Mouse (Mus musculus) lung, postnatal 0 days (tissue): ENCODE results near the gene Acrv1. TPM values are rescaled to one million over a fixed set of nuclear protein-coding genes. Genes with fewer than 3 reads are reported as not detected.
"Not testable (repeated sequence)": the region's sequence is repeated elsewhere in the genome, so short reads cannot be mapped to it uniquely, and the experiment has no call there.

Experiments used
- ATAC-seq: fragments of 200-750 bp; cut with Nextera tagmentation; 2 replicates; pipeline ENCODE4 v1.8.0; 2017; ENCODE audit warnings: moderate library complexity
- DNase-seq: peaks from one replicate; pipeline ENCODE4 v3.0.0-alpha.2; 2016; ENCODE audit warnings: low spot score
- H3K27ac ChIP-seq: fragments of 300-500 bp; sonication (generic); 2 replicates; pipeline ENCODE4 v1.5.1; 2014; ENCODE audit warnings: antibody characterized with exemption, mild to moderate bottlenecking, low read length, mixed read lengths
- H3K27me3 ChIP-seq: fragments of 300-500 bp; sonication (generic); replicated peaks from 2 replicates; pipeline ENCODE4 v1.6.1; 2014; ENCODE audit warnings: low read length, mixed read lengths; ENCODE audit not compliant: insufficient read depth
- H3K36me3 ChIP-seq: fragments of 300-500 bp; sonication (generic); 2 replicates; pipeline ENCODE4 v1.6.1; 2014; ENCODE audit warnings: low read length, mixed read lengths; ENCODE audit not compliant: insufficient read depth
- H3K4me1 ChIP-seq: fragments of 300-500 bp; sonication (generic); 2 replicates; pipeline ENCODE4 v1.6.1; 2014; ENCODE audit warnings: antibody characterized with exemption, low read depth, low read length, mixed read lengths; ENCODE audit not compliant: insufficient read depth
- H3K4me2 ChIP-seq: fragments of 300-500 bp; sonication (generic); replicated peaks from 2 replicates; pipeline ENCODE4 v1.6.1; 2014; ENCODE audit warnings: low read depth, mild to moderate bottlenecking, low read length, moderate library complexity, mixed read lengths
- H3K4me3 ChIP-seq: fragments of 300-500 bp; sonication (generic); 2 replicates; pipeline ENCODE4 v1.5.1; 2014; ENCODE audit warnings: low read depth, low read length
- H3K9ac ChIP-seq: fragments of 300-500 bp; sonication (generic); replicated peaks from 2 replicates; pipeline ENCODE4 v1.6.1; 2014; ENCODE audit warnings: low read depth, mild to moderate bottlenecking
- H3K9me3 ChIP-seq: fragments of 300-500 bp; sonication (generic); 2 replicates; pipeline ENCODE4 v1.6.1; 2016; ENCODE audit warnings: low read length, mixed read lengths
- CTCF ChIP-seq: IDR thresholded peaks from 2 replicates; pipeline ENCODE4 v1.5.1; 2016; ENCODE audit warnings: antibody characterized with exemption, mild to moderate bottlenecking
- EP300 ChIP-seq: IDR thresholded peaks from 2 replicates; pipeline ENCODE4 v1.6.1; 2016; ENCODE audit warnings: antibody characterized with exemption, mild to moderate bottlenecking, control low read depth
- WGBS: fragments of 180-500 bp; shearing (Covaris S2); extraction: QIAGEN DNeasy Blood & Tissue Kit; methylation state at CpG from one replicate; pipeline ENCODE4 v1.1.7; 2014; 5-methylcytosine and 5-hydroxymethylcytosine counted together
- polyA plus RNA-seq: library from polyadenylated mRNA; unstranded; fragments of >200 nt; fragmentation: Nextera tagmentation; extraction: Ambion mirVana; gene quantifications from 2 replicates; pipeline ENCODE4 v1.2.1, GENCODE M21; 2015

The Acrv1 gene
- polyA plus RNA-seq, result not detected in 2 replicates

DNA sequence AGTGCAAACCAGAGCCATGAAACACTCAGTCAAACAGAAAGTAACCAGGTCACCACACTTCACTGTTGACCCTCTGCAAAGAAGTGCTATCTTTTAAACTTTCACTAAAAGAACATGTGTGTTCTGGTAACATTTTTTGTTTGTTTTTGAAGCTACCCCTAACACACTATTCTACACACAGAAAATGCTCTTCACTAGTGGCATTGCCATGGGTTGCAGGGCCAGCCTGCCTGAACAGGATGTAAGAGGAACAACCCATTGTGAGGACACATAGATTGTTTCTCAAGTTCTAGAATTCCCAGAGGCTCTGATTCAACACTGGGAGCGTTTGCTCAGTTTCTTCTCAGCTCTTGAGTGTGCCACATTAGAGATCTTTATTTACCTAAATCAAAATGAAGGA, at the start of gene Acrv1:
TSS of gene Acrv1 (plus strand) at position 301 of the 400 bp plus-strand sequence.
- Histone ChIP-seq H3K9me3 (no peaks in the 10 kb centered on the region), H3K4me3 (no peak within 1 kb of the TSS), H3K4me2 (no peak within 1 kb of the TSS), H3K9ac (no peak within 1 kb of the TSS), H3K27ac (no peak within 1 kb of the TSS), H3K36me3 (no peaks in the 10 kb centered on the region), H3K27me3 (no peaks in the 10 kb centered on the region), H3K4me1 (no peaks in the 10 kb centered on the region)
- whole genome bisulfite sequencing, result 49% methylated on average over 1 of the region's 1 CpGs
- ATAC-seq, result no peak
- DNase-seq, result no peak
- no peak for TF ChIP-seq CTCF
- TF ChIP-seq EP300, result no peak

DNA sequence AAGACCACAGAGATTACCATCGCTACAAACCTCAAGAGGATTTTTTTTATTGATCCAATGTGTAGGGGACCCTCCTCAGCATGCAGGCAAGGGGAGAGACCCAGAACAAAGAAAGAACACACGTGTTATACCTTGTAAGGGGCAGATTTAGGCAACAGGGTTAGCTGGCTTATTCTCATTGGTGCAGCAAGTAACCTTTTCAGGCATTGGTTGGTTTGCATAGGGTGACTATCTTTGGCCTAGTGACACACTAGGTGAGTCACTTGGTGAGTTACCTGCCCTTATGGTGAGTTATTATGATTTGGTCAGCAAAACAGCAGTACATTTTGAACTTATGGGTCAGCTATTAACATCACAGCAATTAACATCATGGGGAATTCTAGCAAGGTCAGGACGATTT, 49.7 kb upstream of the Acrv1 start, which contains the start of gene A630095E13Rik:
TSS of gene A630095E13Rik (minus strand) at position 101 of the 400 bp plus-strand sequence.
- 55% methylated on average over 3 of the region's 3 CpGs for WGBS
- not testable (repeated sequence) for H3K27me3 ChIP-seq, DNase-seq, H3K36me3 ChIP-seq, H3K9ac ChIP-seq, H3K9me3 ChIP-seq, H3K4me2 ChIP-seq, H3K27ac ChIP-seq, H3K4me3 ChIP-seq, ATAC-seq, H3K4me1 ChIP-seq

DNA sequence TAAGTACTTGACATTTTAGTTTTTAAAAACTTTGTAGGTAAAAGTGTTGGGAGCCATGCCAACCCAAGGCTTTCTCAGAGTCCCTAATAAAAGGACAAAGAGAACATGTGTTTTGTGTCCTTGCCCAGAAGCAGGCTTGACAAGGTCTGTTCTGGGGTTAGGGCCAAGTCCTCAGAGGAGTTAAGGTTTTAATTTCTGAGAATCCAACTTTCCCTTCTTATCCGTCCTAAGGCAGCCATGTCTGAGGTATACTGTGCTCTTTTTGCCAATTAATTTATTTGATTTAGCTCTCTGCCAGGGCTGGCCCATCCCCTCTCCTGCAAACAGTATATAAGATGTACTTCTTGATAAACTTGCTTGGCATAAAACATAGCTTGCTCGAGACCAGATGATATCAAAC, 11.6 kb upstream of the Acrv1 start:
- 43% methylated on average over 2 of the region's 2 CpGs for WGBS
- DNase-seq (peak; percentile 33), ATAC-seq (no peak)
- TF ChIP-seq EP300 (no peak), CTCF (no peak)
- Histone ChIP-seq H3K9ac (no peak overlapping the region), H3K27me3 (no peaks in the 10 kb centered on the region), H3K4me3 (no peak overlapping the region), H3K4me1 (no peaks in the 10 kb centered on the region), H3K36me3 (no peaks in the 10 kb centered on the region), H3K4me2 (no peak overlapping the region), H3K9me3 (no peaks in the 10 kb centered on the region), H3K27ac (no peak overlapping the region)

DNA sequence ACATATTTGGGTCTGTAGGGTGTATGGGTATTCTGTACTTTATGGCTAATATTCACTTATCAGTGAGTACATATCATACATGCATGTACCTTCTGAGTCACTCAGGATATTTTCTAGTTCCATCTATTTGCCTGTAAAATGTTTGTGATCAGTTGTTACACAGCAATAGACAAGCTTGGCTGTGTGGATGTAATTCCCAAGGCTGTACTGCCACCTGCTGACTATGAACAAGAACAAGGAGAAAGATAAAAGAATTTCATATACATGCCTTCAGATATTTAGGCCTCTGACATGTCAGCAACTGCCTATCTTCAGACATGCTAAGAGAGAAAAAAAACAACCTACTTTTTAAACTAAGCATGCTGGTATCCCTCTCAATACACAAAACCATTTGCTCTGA, 5.7 kb upstream of the Acrv1 start:
- Histone ChIP-seq H3K9me3 (no peaks in the 10 kb centered on the region), H3K4me2 (no peak overlapping the region), H3K36me3 (no peaks in the 10 kb centered on the region), H3K4me3 (no peak overlapping the region), H3K27me3 (no peaks in the 10 kb centered on the region), H3K9ac (no peak overlapping the region), H3K4me1 (no peaks in the 10 kb centered on the region), H3K27ac (no peak overlapping the region)
- ATAC-seq (no peak), DNase-seq (no peak)
- no peak for TF ChIP-seq EP300
- peak; percentile 39 for TF ChIP-seq CTCF

DNA sequence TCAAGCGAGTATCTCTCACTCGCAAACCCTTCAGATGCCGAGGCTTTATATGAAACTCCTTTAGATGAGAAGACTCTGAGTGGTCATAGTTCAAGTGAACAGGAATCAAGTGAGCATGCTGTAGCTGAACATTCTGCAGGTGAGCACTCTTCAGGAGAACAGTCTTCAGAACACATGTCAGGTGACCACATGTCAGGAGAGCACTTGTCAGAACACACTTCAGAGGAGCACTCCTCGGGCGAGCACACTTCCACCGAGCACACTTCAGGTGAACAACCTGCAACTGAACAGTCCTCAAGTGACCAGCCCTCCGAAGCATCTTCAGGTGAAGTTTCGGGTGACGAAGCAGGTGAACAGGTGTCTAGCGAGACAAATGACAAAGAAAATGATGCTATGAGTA, 1.3 kb downstream of the Acrv1 start:
- Histone ChIP-seq H3K4me2 (no peak overlapping the region), H3K36me3 (no peaks in the 10 kb centered on the region), H3K4me3 (no peak overlapping the region), H3K27me3 (no peaks in the 10 kb centered on the region), H3K27ac (no peak overlapping the region), H3K9me3 (no peaks in the 10 kb centered on the region), H3K4me1 (no peaks in the 10 kb centered on the region), H3K9ac (no peak overlapping the region)
- DNase-seq (peak; percentile 56), ATAC-seq (peak; percentile 88)
- WGBS, result 71% methylated on average over 10 of the region's 10 CpGs
- no peak for TF ChIP-seq EP300
- TF ChIP-seq CTCF, result no peak

DNA sequence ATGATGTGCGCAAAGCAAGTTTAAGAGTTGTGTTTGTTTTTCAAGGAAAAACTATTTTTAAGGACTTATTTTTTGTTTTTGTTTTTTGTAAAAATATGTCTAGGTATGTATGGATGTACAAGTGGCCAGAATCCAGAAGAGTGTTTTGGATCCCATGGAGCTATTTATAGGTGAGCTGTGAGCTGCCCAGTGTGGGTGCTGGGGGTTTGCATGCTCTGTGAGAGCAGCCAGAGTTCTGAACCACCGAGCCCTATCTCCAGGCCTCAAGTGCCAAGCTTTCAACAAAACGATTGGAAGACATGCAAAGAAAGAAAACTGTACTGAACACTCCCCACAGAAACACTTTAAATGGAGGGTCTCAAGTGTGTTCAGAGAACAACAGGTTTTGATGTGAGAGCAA, 12.9 kb downstream of the Acrv1 start:
- WGBS, result 81% methylated on average over 3 of the region's 3 CpGs
- TF ChIP-seq CTCF (no peak), EP300 (no peak)
- ATAC-seq, result no peak
- Histone ChIP-seq H3K9ac (no peak overlapping the region), H3K4me1 (no peaks in the 10 kb centered on the region), H3K36me3 (no peaks in the 10 kb centered on the region), H3K27me3 (no peaks in the 10 kb centered on the region), H3K4me2 (no peak overlapping the region), H3K9me3 (no peaks in the 10 kb centered on the region), H3K4me3 (no peak overlapping the region), H3K27ac (no peak overlapping the region)
- no peak for DNase-seq

DNA sequence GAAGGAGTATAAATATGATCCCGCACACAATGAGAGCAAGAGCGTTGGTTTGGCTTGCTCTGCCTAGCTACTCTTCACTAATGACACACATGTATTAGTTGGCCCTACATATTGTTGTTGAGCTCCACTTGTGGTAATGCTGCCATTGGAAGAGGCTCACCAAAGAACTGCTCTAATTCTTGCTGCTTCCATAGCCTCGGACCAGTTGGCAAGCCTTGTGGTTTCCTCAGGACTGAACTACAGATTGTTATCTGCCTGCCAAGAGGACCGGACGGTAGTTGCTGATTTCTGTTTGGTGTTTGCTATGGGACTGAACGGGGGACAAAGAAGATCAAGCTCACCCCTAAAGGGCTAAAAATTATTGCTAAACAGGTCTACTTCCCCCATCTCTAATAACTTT, 14.3 kb downstream of the Acrv1 start:
- no peak overlapping the region for H3K4me2 ChIP-seq
- no peak for ATAC-seq
- no peaks in the 10 kb centered on the region for H3K4me1 ChIP-seq

More for the DNA sequence above, 14.3 kb downstream of the Acrv1 start:
- Histone ChIP-seq H3K9ac (no peak overlapping the region), H3K9me3 (no peaks in the 10 kb centered on the region), H3K4me3 (no peak overlapping the region), H3K27ac (no peak overlapping the region), H3K27me3 (no peaks in the 10 kb centered on the region), H3K36me3 (no peaks in the 10 kb centered on the region)
- 89% methylated on average over 6 of the region's 6 CpGs for WGBS
- DNase-seq, result no peak
- TF ChIP-seq EP300, result no peak
- no peak for TF ChIP-seq CTCF
